Mouse (Mus musculus): Measurements from ENCODE around the gene Dock4.

The Dock4 gene

DNA sequence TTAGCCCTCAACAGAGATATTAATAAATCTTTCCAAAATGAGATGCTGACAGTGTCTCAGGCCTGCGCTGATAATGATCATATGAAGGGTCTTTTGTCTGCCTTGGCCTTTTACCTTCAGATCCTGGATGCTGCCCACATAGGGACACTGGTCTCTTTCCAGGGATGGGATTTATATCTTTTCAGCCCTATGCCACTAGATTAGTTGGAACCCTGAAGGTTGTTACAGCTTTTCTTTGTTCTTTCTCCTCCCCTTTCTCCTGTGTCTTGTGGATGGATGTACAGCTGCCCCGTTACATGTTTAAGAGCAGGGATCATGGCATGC lies 66.6 kb downstream of the Dock4 start:
- DNase-seq, result no peak

DNA sequence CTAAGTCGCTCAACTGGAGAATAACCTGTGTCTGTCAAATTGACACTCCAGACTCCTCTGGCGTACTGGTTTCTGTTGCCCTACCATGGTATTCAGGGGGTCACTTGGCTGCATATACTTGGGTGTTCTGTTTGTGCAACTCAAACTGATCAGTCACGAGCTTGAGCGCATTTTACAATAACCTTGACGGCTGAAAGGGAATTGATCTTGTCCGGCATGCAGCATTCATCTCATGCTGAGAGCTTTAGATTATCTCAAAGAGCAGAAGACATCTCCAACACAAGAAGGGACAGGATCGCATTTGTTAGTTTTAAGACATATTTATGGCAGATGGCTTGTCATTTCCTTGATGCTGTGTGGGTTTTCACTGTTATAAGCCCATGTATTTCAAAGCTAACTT lies 67.2 kb downstream of the Dock4 start:
- DNase-seq, result no peak

DNA sequence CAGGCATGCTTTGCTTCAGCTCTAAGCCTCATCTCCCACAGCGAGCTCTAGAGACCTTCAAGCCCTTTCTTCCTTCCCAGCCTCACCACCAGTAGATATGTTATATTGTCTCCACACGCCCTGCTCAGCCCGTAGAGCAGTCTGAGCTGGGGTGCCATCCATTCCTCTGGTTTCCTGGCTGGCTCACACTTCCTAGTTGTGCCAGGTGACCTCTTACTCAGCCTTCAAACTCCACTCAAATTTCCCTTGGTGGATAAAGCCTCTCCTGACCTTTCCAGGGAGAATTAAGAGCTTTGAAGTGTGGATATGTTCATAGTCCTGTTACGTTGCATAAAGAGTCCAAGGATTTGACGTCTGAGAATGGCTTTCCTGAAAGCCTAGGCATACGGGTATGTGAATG lies 68.3 kb downstream of the Dock4 start:
- no peak for DNase-seq

DNA sequence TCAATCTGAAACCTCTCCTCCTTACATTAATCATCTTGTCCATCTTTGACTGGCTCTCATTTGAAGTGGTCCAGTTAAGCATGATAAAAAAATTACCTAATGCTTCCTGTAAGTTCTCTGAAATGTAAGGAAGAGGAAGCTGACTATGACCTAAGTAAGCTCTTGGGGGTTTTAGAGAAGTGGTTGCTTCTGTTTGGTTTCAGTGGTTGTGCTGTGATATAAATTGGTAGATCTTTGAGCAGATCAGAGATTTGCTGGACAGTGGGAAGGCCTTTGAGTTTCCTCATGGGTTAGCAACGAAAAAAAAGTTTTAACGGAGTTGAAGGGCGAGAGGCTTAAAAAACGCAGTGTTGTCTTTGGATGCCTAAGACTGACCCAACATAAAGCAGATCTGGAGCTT lies 76.7 kb downstream of the Dock4 start:
- DNase-seq, result no peak

DNA sequence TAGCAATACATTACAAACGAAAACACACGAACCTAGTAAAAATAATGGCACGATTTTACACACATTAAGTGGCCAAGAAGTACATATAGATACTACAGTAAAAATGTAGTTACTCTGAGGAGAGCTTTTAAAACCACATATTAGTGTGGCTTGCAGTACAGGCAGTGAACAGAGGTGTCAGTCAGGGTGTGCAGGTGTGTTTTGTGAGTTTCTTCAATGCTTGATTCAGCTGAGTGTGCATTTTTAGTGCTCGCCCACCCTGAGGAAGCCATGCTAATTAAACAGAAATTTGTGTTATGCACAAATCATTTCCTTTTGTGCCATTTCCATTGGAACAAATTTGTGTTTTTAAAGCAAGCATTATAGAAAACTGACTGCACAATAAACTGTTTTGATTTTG lies 77.3 kb downstream of the Dock4 start:
- no peak for DNase-seq

DNA sequence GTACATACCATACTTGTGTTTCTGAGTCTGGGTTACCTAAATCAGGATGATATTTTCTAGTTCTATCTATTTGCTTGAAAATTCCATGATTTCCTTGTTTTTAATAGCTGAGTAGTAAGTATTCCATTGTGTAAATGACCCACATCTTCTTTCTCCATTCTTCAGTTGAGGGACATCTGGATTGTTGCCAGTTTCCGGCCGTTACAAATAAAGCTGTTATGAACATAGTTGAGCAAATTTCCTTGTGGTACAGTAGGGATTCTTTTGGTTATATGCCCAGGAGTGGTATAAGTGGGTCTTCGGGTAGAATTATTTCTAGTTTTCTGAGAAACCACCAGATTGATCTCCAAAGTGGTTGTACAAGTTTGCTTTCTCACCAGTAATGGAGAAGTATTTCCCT lies 79.3 kb downstream of the Dock4 start:
- DNase-seq, result no peak

DNA sequence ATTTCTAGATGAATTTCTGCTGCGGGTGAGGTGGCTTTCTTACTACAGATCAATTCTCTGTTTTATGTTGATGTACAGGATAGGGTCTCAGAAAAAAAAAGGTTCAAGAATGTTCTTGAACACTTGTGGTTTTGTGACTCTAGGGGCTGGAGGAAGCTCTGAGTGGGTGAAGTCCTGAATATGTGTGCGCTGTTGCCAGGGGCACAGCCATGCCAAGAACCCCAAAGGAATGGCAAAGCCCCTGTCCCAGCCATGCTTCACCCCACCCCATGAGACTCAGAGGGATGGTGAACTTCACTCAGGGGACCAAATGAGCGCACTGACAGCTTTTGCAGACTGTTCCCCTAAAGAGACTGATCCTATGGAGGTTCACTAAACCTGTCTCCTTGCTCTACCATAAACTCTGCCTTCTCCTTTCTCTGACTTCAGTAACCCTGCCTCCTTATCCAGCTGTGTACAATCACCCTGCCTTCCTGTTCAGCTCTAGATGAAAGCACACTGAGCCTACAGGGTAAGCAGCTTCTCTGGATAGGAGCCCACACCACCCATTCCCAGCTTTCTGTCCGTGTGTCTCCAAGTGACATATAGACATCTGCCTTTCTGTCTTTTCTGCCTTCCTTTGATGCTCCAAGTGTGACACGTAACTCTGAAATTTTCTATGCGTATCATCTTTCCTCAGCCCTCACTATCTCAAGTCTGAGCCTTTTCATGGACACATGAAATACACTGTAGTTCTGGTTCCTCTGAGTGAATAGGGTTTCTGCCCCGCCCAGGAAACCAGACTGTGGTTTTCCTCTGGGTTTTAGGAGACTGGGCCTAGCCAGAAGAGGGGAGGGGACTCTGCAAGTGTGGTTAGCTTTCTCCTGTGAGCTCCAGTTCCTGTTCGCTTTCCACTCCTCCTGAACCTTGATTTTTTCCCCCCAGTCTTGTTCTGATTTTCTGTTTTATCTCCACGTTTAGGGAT lies 90.2 kb downstream of the Dock4 start:
- peak; percentile 9 to 40 for DNase-seq

DNA sequence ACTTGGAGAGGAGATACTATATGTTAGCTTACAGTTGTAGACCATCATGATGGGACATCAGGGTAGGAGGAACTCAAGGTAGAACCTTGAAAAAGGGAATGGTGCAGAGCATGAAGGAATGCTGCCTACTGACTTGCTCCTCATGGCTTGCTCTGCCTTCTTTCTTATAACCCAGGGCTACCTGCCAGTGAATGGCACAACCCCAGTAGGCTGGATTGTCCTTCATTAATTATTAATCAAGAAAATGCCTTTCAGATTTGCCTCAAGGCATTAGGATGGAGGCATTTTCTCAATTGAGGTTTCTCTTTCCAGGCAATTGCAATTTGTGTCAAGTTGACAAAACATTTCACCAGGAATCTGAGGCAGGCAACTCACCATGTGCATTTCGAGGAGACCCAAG lies 92.1 kb downstream of the Dock4 start:
- DNase-seq, result no peak

DNA sequence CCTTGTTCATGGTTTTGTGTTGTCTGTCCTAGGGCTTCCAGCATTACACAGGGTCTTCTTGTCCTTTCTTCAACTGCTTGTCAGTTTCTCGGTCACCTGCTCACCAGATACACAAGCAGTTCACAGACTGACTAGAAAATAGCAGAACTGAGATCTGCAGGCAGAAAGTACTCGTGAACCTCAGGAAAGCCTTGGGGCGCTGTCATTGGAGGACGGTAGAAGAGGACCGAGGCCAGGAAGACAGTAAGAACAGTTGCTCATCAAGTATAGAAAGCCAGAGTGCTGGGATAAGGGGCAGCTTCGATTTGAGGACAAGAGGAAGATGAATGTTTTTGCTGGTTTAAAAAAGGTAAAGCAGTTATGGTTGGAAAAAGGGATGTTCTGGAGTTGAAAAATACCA lies 92.6 kb downstream of the Dock4 start:
- DNase-seq, result no peak

DNA sequence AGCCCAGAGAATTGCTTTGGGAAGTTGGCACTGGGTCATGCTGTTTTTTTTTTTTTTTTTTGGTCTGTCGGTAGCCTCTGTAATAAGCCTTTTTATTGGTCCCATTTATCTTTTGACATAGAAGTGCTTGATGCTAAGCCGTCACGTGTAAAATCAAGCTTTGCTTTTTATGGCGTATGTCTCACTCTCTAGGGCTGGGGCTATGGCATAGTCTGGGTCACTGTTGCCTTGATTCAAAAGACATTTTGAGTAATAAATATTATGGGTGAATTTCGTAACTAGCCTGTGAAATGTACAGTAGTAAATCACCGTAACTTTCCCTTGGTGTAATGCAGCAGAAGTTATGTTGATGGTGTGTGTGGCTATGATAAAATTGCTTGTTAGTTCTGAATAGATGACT lies 93.0 kb downstream of the Dock4 start:
- DNase-seq, result no peak

DNA sequence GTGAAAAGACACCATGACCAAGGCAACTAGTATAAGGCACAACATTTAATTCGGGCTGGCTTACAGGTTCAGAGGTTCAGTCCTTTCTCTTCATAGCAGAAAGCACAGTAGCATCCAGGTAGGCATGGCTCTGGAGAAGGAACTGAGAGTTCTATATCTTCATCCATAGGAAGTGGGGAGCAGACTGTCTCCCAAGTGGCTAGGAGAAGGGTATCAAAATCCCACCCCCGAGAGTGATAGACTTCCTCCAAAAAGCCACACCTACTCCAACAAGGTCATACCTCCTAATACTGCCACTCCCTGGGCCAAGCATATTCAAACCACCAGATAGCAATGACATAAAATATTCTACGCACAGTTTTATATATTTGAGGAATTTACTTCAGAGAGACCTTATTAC lies 98.5 kb downstream of the Dock4 start:
- DNase-seq, result no peak

DNA sequence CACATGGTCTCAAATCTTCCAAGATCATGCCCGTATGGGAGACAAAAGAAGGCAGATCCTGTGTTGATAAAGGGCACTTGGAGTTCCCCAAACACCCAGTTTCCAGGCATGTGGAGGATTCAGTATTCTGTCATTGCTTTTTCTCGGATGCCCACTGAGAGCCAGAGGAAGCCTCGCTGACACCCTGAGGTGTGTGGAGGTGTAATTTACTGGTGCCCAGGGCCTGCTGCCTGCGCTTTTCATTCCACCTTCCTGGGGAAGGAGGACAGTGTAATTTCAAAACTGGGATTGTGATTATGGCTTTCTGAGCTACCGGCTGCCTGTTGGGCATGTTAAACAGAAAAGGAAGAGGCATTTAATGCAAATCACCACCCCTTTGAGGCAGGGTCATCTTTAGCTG lies 101.1 kb downstream of the Dock4 start:
- no peak for DNase-seq

DNA sequence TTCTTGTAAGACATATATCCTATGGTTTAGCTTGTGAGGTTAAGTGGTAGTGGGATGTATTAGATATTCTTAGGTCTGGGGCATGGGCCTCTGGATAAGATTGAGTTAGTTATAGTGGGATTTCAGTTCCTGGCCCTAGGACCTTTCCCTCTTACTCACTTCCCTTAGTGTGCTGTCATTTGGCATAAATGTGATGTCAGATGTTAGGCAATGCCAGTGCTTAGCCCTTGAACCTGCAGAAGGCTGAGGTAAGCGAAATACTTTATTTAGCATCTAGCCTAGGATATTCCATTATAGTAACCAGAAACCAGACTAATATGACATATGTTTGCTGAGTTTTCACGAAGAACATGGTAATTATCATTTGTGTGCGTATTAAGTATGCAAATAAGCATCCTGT lies 105.6 kb downstream of the Dock4 start:
- no peak for DNase-seq

DNA sequence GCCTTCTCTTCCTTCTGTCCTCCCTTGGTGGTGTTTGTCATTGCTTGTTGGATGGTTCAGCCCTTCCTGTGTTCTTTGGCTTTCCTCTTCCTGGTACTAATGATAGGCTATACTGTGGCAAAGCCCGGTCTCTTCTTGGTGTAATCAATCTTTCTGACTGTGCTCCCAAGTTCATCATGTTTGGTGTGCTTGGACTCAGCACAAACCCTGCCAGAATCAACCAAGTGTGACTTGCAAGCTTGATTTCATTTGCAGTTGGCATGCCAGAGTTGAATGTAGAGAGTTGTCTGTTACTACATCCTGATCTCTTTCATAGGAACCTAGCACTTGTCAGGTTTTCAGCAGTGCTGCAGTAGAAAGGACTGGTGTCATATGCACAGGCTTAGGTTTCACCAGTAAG lies 106.4 kb downstream of the Dock4 start:
- no peak for DNase-seq

DNA sequence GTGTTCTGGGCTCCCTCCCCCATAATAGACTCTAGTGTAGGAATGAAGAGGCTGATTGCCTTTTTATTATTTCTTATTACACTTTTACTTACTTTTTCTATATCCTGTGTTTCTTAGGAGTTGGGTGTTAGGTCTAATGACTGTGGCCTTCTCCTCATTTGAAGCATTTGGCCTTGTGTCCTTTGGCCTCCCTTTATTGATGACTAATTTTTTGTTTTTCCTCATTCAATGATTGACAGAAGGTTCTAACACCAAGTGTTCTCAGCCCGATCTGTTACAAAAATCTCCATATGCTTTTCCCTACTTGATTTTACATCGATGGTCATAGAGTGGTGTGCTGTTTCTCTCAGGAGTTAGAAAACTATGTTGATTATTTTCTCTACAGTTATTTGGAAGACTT lies 108.2 kb downstream of the Dock4 start:
- no peak for DNase-seq

DNA sequence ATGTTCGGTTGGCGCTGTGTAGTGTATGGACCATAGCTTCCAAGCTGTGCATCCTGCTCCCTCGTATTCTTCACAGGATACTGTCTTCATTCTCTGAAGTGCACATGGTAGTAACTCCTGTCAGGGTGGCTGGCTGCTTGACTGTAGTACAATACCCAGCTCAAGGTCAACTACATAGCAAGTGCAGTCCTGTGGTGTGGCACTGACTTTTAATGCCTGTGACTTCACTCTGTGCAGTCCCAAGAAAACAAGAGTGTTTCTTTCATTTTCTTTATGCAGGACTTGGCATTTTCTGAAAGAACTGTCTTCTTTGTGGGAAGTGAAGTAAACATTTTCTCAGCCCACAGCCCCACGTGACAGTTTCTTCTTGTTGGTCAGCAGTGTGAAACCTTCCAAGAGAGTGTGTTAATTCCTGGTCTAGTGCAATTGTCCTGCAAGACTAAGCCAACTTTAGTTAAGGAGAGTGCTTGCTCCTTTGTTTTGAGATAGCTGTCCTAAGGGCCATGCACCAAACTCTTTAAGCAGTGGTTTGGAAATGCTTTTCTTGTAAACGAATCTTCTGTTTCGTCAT lies 109.3 kb downstream of the Dock4 start:
- DNase-seq, result no peak

DNA sequence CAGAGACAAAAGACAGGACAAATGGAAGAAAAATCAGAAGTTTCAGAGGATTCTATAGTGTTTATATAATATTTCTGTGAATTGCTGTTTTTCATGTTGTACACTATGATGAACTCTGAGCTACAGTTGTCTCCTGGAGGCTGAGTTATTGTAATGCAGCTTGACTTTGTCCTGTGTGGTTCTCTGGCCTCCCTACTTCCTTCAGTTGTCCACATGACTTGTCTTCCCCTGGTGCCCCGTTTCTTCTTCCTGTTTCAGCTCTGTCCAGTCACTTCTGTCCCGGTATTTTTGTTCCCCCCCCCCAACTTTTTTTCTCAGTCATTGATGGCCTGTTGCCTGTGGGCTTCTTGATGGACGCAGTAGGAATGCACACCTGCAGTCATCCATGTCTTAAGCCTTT lies 112.8 kb downstream of the Dock4 start:
- DNase-seq, result no peak

DNA sequence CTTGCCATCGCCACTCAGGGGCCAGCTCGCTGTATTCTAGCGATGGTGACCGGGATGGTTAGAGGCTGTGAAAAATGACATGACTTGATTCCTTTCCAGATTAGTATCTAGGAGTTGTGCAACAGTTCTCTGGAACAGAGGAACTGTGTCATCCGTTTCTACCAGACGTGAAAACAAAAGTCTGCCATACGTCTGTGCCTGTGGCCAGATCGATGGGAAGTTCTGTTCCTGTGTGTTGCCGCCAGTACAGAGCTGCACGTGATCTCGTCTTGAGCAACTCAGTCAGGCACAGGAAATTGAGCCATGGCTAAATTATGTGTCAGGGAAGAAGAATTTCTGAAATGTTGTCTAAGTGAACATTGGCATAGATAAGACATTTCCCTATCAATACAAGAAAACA lies 113.4 kb downstream of the Dock4 start:
- peak; percentile 7 to 9 for DNase-seq

DNA sequence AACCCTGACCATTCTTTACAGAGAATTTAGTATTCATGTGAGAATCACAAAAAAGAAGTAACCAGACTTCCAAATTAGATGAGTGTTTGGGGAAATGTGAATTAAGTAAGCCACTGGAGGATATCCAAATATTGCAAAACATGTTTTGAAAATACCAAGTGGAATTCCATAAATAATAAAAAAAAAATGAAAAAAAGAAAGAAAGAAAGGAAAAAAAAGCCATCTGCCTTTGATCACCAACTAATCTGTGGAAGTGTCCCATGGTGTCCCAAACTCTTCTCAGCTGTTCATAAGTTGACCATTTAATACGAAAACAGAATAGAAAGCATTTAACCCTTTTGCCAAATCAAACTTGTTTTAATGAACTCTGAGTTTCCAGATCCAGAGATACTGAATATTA lies 118.0 kb downstream of the Dock4 start:
- no peak for DNase-seq

DNA sequence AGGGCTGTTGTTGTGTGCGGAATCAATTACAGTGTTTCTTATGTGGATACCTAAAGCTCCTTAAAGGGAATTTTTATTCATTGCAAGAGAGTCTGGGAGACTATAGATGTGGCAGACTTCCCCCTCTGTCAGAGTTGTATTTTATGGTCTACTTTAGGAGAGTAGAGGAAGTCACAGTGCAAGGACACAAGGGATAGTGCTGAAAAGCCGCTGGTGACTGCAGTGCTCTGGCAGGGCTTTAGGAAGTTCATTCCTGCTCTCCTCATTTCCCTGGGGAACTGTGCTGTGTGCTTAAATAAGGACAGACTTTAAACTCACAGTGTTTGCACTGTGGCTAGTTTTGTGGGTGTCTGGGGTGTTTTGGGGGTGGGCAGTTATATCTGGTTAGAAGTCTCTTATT lies 118.5 kb downstream of the Dock4 start:
- no peak for DNase-seq

DNA sequence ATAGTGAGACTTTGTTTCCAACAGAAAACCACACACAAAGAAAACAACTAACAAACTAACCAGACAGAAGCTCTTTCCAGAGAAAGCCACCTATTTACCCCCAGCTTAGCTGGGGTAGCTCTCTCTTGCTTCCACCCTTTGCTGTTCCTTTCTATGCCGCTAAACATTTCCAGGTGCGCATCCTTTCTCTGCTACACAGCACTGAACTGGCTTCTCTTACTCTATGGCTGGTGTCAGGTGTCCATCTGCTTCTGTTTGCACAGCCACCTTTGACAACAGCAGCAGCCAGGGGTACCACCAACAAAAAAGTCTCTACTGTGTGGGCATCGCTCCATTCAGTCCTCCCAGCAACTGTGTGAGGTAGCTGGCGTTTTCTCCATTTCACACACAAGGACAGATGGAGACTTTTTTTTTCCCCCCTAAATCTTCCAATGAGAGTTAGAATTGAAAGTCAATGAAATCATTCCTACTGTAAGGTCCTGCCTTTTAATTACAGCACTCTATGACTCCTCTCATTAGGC lies 122.7 kb downstream of the Dock4 start:
- no peak for DNase-seq

DNA sequence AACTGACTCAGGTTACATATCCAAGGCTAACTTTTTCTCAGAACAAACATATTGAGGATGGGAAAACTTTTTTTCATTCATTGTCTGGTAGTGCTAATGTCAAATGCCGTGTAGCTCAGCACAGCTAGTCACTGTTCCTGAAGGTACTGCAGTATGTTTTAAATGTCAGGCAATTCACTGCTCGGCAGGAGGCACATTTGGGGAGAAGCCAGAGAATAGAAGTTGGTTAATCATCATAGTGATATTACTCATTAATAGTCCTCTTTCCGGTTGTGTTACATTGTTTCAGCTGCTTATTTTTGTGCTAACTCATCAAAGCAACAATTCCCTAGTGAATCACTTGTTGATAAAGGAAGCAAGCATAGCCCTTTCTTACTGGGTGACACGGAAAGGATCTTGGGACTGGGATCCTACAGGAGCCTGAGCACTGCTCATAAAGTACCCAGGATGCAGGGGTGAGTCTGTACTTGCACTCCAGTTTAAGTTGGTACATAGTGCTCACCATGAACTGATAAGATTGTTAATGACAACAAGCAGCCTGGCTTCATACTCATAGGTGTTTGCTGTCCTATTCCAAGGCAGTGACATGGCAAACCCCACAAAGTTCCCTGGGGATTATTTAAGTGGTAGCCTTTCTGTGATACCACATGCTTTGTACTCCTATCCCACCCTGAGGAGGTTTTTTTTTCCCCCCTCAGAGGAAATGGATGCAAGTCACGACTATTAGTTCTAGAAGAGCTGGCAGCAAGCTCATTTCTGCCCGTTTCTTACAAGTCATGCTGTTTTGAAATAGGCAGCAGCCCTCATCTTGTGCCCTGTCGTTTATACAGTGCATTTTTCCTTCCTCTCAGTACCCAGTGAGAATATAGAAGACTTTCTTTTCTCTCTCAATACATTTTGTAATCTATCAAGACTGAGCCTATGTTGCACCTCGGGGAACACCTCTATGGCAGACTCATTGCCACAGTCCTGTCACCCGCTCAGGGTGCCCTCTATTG lies 123.5 kb downstream of the Dock4 start:
- no peak for DNase-seq

DNA sequence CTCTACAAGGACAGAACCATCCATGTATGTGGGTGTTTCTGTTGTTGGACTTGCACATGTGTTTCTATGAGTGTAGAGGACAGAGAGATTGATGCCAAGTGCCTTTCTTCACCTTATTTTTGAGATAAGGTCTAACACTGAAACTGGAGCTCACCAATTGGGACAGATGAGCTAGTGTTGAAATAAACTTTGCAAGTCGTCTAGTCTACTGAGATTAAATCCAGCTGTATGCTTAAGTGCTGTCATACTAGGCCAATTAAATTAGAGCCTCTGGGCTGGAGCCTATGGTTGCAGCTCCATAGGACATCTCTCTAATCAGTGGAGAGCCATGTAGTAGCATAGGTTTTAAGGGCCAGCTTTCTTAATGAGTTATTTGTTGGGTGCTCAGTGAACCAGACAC lies 124.5 kb downstream of the Dock4 start:
- no peak for DNase-seq
